Mouse (Mus musculus) kidney, postnatal 0 days (tissue): ENCODE measurements at regions not wholly inside any gene's neighbourhood (a gene's known extent, or its start where the extent isn't known, plus 50 kb on each side); places are given as distances from the start of the nearest gene placed in this dataset.

Experiments used
- ATAC-seq: fragments of 200-750 bp; cut with Nextera tagmentation; replicated peaks from 2 replicates; pipeline ENCODE4 v1.8.0; 2017; ENCODE audit warnings: low read depth, moderate number of reproducible peaks, moderate TSS enrichment, moderate library complexity; ENCODE audit not compliant: low FRiP score
- DNase-seq: peaks from one replicate; pipeline ENCODE4 v3.0.0-alpha.2; 2016; ENCODE audit warnings: low spot score
- H3K27ac ChIP-seq: fragments of 300-500 bp; sonication (generic); 2 replicates; pipeline ENCODE4 v1.5.1; 2014; ENCODE audit warnings: mild to moderate bottlenecking
- H3K27me3 ChIP-seq: fragments of 300-500 bp; sonication (generic); 2 replicates; pipeline ENCODE4 v1.6.1; 2014; ENCODE audit warnings: low read length, mixed read lengths; ENCODE audit not compliant: insufficient read depth
- H3K36me3 ChIP-seq: fragments of 300-500 bp; sonication (generic); 2 replicates; pipeline ENCODE4 v1.6.1; 2014; ENCODE audit warnings: low read length, mixed read lengths; ENCODE audit not compliant: insufficient read depth
- H3K4me1 ChIP-seq: fragments of 300-500 bp; sonication (generic); replicated peaks from 2 replicates; pipeline ENCODE4 v1.6.1; 2014; ENCODE audit warnings: antibody characterized with exemption, low read length, mixed read lengths; ENCODE audit not compliant: insufficient read depth
- H3K4me2 ChIP-seq: fragments of 300-500 bp; sonication (generic); 2 replicates; pipeline ENCODE4 v1.6.1; 2014; ENCODE audit warnings: mild to moderate bottlenecking, low read length, moderate library complexity, mixed read lengths
- H3K4me3 ChIP-seq: fragments of 300-500 bp; sonication (generic); replicated peaks from 2 replicates; pipeline ENCODE4 v1.5.1; 2014; ENCODE audit warnings: low read depth, low read length
- H3K9ac ChIP-seq: fragments of 300-500 bp; sonication (generic); 2 replicates; pipeline ENCODE4 v1.6.1; 2014; ENCODE audit warnings: low read depth, low read length
- H3K9me3 ChIP-seq: fragments of 300-500 bp; sonication (generic); replicated peaks from 2 replicates; pipeline ENCODE4 v1.6.1; 2016; ENCODE audit warnings: low read length, inconsistent platforms, mixed read lengths
- CTCF ChIP-seq: IDR thresholded peaks from 2 replicates; pipeline ENCODE4 v1.5.1; 2016; ENCODE audit warnings: antibody characterized with exemption, low read depth, mild to moderate bottlenecking, moderate library complexity
- WGBS: fragments of 180-500 bp; shearing (Covaris S2); extraction: QIAGEN DNeasy Blood & Tissue Kit; methylation state at CpG from one replicate; pipeline ENCODE4 v1.1.7; 2014; 5-methylcytosine and 5-hydroxymethylcytosine counted together

- H3K4me3 ChIP-seq = no peak overlapping the region
- no peaks in the 10 kb centered on the region for H3K36me3 ChIP-seq
- no peaks in the 10 kb centered on the region for H3K4me1 ChIP-seq
- H3K27me3 ChIP-seq = no peaks in the 10 kb centered on the region
- DNase-seq (no peak), ATAC-seq (no peak)
- no peaks in the 10 kb centered on the region for H3K9me3 ChIP-seq
- no peak overlapping the region for H3K27ac ChIP-seq
- 74% methylated on average over 9 of the region's 9 CpGs for WGBS
- no peak overlapping the region for H3K9ac ChIP-seq
- TF ChIP-seq CTCF = no peak
- H3K4me2 ChIP-seq = no peak overlapping the region
These were observed 75.7 kb upstream of the Samsn1 start for GRCm38 (mm10) chr16:76097808-76098207.

DNA sequence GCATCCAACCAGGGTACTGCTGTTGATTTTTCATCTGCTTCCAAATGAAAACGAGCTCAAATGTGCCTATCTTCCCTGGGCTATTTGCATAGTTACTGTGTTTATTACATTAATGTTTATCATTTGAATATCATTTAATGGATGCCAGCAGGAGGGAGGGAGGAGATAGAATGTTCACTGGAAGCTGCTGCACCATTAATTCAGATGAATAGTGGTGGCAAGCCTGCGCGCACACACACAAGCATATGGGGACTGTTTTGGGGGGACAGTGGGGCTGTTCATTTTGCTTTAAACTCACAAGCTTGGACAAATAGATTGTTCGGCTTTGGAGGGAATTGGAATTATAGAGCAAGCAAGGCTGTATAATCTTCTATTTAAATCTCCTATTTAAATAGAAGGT is 74.3 kb upstream of the Samsn1 start:
- no peak overlapping the region for H3K27ac ChIP-seq
- H3K9me3 ChIP-seq = no peaks in the 10 kb centered on the region
- ATAC-seq = no peak
- H3K4me1 ChIP-seq = no peaks in the 10 kb centered on the region
- H3K4me3 ChIP-seq = no peak overlapping the region
- H3K4me2 ChIP-seq = no peak overlapping the region
- WGBS = 83% methylated on average over 4 of the region's 4 CpGs
- TF ChIP-seq CTCF = no peak
- H3K36me3 ChIP-seq = no peaks in the 10 kb centered on the region
- H3K27me3 ChIP-seq = no peaks in the 10 kb centered on the region
- DNase-seq = no peak
- no peak overlapping the region for H3K9ac ChIP-seq

DNA sequence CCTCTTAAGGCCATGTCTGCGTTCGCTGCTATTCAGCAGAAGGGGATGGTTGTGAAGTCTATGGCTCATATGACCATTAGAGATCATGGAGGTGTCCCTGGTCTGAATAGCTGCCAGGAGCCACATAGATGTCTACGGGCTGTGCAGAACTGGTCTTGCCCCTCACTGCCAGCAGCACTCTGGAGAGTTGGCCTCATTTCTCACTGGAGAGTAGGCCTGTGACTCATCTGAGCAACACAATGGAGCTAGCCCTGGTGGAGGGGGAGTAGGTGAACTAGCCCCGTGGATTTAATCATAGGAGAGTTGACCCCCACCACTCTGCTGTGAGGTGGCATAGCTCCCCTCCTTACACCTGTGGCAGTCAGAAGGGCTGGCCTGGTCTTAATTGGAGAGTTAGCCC is 63.3 kb upstream of the Samsn1 start:
- ATAC-seq (no peak), DNase-seq (no peak)
- Histone ChIP-seq H3K36me3 (no peaks in the 10 kb centered on the region), H3K9me3 (no peaks in the 10 kb centered on the region), H3K27ac (no peak overlapping the region), H3K4me2 (no peak overlapping the region), H3K9ac (no peak overlapping the region), H3K4me3 (no peak overlapping the region), H3K4me1 (no peaks in the 10 kb centered on the region), H3K27me3 (no peaks in the 10 kb centered on the region)
- 92% methylated on average over 4 of the region's 4 CpGs for WGBS
- TF ChIP-seq CTCF = no peak

DNA sequence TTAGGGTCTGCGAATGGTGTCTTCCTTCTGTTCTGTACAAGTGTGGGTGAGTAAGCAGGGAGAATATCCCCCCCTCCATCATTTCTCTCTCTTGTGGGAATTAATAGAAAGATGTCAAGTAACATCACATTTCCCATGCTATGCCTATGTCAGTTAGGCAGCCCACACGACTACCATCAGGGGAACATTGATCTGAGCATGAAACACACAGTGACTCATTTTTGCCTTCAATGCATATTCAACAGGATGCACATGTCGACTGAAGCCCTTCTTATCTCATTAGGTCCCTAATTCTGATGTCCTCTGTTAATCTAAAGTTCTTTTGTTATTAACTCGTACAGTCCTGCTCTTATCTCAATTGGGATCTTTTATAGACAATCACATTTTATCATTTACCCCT is 60.4 kb upstream of the Samsn1 start:
- no peak overlapping the region for H3K27ac ChIP-seq
- no peak overlapping the region for H3K4me3 ChIP-seq
- ATAC-seq = no peak
- H3K36me3 ChIP-seq = no peaks in the 10 kb centered on the region
- no peaks in the 10 kb centered on the region for H3K4me1 ChIP-seq
- DNase-seq = no peak
- no peak for TF ChIP-seq CTCF
- no peaks in the 10 kb centered on the region for H3K9me3 ChIP-seq
- WGBS = 76% methylated on average over 4 of the region's 4 CpGs
- H3K4me2 ChIP-seq = no peak overlapping the region
- H3K9ac ChIP-seq = no peak overlapping the region
- H3K27me3 ChIP-seq = no peaks in the 10 kb centered on the region

DNA sequence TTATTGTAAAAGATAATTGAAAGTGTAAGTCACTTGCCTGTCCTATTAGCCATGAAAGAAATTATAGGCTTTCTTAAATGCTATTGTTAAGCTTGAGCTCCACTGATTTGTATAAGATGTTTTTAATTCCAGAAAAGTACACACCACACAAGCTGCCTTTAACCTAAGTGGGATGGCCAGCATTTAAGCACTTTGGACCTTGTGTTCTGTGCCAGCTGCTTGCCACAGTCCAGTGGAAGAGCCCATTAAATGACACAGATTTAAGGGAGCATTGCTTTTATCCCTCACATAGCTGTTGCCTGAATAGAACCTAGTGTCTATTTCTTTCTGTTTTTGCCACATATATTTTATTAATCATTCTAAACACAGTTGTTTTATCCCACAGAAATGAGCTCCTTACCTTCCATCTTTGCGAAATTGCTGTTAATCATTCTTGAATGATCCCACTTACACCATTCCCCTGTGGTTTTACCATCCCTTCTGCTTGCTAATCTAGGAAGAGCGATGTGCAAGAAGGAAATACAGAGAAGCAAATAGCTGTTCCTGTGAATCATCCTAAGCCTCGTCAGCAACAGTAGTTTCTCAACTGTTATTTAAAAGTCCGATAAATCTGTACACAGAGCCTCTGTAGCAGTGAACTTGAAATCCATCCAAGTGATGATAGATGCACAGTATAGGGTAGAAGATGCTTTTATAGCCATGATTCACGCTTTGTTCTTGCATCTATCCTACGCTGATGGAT is 57.9 kb upstream of the Samsn1 start:
- no peak for ATAC-seq
- Histone ChIP-seq H3K36me3 (no peaks in the 10 kb centered on the region), H3K4me3 (no peak overlapping the region), H3K4me1 (no peaks in the 10 kb centered on the region), H3K9ac (no peak overlapping the region), H3K27me3 (no peaks in the 10 kb centered on the region), H3K27ac (no peak overlapping the region), H3K9me3 (no peaks in the 10 kb centered on the region), H3K4me2 (no peak overlapping the region)
- TF ChIP-seq CTCF = no peak
- WGBS = 84% methylated on average over 6 of the region's 6 CpGs
- DNase-seq = no peak

GRCm38 (mm10) chr16:76078219-76078618 is 56.1 kb upstream of the Samsn1 start:
- DNase-seq (no peak), ATAC-seq (no peak)
- WGBS = 82% methylated on average over 5 of the region's 5 CpGs
- Histone ChIP-seq H3K9me3 (no peaks in the 10 kb centered on the region), H3K9ac (no peak overlapping the region), H3K4me1 (no peaks in the 10 kb centered on the region), H3K4me2 (no peak overlapping the region), H3K4me3 (no peak overlapping the region), H3K27ac (no peak overlapping the region), H3K36me3 (no peaks in the 10 kb centered on the region), H3K27me3 (no peaks in the 10 kb centered on the region)
- TF ChIP-seq CTCF = no peak

GRCm38 (mm10) chr16:76076231-76076630 is 54.1 kb upstream of the Samsn1 start:
- no peak overlapping the region for H3K9ac ChIP-seq
- no peak for ATAC-seq
- no peaks in the 10 kb centered on the region for H3K4me1 ChIP-seq
- no peak overlapping the region for H3K4me3 ChIP-seq
- no peaks in the 10 kb centered on the region for H3K36me3 ChIP-seq
- no peaks in the 10 kb centered on the region for H3K27me3 ChIP-seq
- TF ChIP-seq CTCF = no peak
- H3K27ac ChIP-seq = no peak overlapping the region
- WGBS = 71% methylated on average over 5 of the region's 5 CpGs
- H3K4me2 ChIP-seq = no peak overlapping the region
- no peaks in the 10 kb centered on the region for H3K9me3 ChIP-seq
- no peak for DNase-seq
